Mouse (Mus musculus) hindbrain, embryonic 10.5 days (tissue): Measurements from ENCODE around the gene Rptor. TPM values are rescaled to one million over a fixed set of nuclear protein-coding genes. Genes with fewer than 3 reads are reported as not detected.
A peak's percentile ranks its signal among the peaks of the same experiment; 100 is the strongest.

Experiments
- DNase-seq: peaks from one replicate; pipeline ENCODE4 v3.0.0-alpha.2; 2017; ENCODE audit warnings: low spot score
- H3K27ac ChIP-seq: fragments of 300-500 bp; sonication (generic); 2 replicates; pipeline ENCODE4 v1.5.1; 2016; ENCODE audit warnings: mild to moderate bottlenecking, moderate library complexity
- H3K27me3 ChIP-seq: fragments of 300-500 bp; sonication (generic); 2 replicates; pipeline ENCODE4 v1.6.1; 2016; ENCODE audit warnings: mild to moderate bottlenecking; ENCODE audit not compliant: poor library complexity, insufficient read depth, severe bottlenecking
- H3K36me3 ChIP-seq: fragments of 300-500 bp; sonication (generic); 2 replicates; pipeline ENCODE4 v1.6.1; 2016; ENCODE audit warnings: mild to moderate bottlenecking, moderate library complexity
- H3K4me1 ChIP-seq: fragments of 300-500 bp; sonication (generic); replicated peaks from 2 replicates; pipeline ENCODE4 v1.6.1; 2016; ENCODE audit warnings: mild to moderate bottlenecking
- H3K4me3 ChIP-seq: fragments of 300-500 bp; sonication (generic); 2 replicates; pipeline ENCODE4 v1.5.1; 2016; ENCODE audit warnings: mild to moderate bottlenecking, moderate library complexity
- H3K9me3 ChIP-seq: fragments of 300-500 bp; sonication (generic); 2 replicates; pipeline ENCODE4 v1.6.1; 2016; ENCODE audit warnings: mild to moderate bottlenecking, moderate library complexity
- WGBS: fragments of 180-500 bp; shearing (Covaris S2); methylation state at CpG from one replicate; pipeline ENCODE4 v1.1.7; 2016; 5-methylcytosine and 5-hydroxymethylcytosine counted together
- polyA plus RNA-seq: library from polyadenylated mRNA; unstranded; fragments of >200 nt; fragmentation: Nextera tagmentation; extraction: Ambion mirVana; gene quantifications from 2 replicates; pipeline ENCODE4 v1.2.1, GENCODE M21; 2016

Rptor gene
- polyA plus RNA-seq, 1 experiment from 2014 or later = 12.4 TPM

DNA sequence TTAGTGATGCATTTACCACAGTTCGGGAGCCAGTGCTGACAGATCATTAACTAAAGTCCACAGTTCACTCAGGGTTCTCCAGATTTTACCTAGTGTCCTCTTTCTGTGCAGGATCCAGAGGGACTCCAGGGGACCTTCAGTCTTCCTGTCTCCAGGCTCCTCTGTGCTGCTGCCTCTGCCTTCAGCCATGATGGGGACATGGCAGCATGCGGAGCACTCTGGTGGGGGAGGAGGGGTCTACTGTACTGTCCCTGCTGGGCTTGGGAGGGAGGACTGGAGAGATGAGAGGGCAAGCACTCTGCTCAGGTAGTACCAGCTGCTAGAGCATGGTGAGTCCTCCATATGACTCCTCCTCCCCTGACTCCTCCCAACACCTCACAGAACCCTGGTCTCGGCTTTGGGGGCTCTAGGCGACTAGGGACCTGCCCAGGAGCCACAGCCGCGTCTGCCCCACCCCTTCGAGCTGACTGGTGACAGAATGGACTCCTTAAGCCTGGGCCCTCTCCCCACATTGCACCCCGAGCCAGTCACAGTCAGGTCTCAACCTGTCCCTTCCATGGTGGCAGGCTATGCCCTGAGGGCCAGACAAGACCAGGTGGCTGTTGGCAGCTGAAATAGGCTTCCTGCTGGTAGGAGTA lies 336.5 kb downstream of the Rptor start:
- no peak overlapping the region for H3K4me3 ChIP-seq
- 54% methylated on average over 8 of the region's 8 CpGs for WGBS
- no peaks in the 10 kb centered on the region for H3K9me3 ChIP-seq
- peaks cover 49% of the 10 kb centered on the region for H3K27me3 ChIP-seq
- DNase-seq = no peak
- H3K36me3 ChIP-seq = no peaks in the 10 kb centered on the region
- peaks cover 90% of the 10 kb centered on the region for H3K4me1 ChIP-seq
- H3K27ac ChIP-seq = peak overlapping the region; percentile 36; the same call in 1 of the 2 replicates

DNA sequence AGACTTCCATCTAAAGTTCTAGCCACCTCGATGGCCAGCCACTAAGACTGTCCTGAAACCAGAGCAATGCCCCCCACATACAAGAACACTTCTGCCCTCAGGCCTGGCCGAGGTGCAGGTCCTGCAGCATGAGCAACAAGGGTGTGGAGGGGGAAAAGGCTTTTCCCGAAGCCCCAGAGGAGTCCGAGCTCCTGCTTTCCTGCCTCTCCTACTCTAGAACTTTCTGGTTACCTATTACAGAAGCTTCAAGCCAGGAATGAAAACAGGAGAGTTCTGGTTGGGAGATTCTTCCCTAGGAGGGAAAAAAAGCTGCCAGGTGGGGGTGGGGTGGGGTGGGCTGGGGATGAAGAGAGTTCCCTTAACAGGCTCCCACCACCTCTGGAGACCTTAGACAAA lies 337.0 kb downstream of the Rptor start:
- 70% methylated on average over 4 of the region's 4 CpGs for WGBS
- H3K27me3 ChIP-seq = peaks cover 54% of the 10 kb centered on the region
- H3K4me3 ChIP-seq = no peak overlapping the region
- DNase-seq = no peak
- H3K4me1 ChIP-seq = peaks cover 95% of the 10 kb centered on the region
- H3K27ac ChIP-seq = 0 out of 2 replicates have a peak overlapping the region, but pooled peaks have one; percentile 45
- H3K9me3 ChIP-seq = no peaks in the 10 kb centered on the region
- no peaks in the 10 kb centered on the region for H3K36me3 ChIP-seq

DNA sequence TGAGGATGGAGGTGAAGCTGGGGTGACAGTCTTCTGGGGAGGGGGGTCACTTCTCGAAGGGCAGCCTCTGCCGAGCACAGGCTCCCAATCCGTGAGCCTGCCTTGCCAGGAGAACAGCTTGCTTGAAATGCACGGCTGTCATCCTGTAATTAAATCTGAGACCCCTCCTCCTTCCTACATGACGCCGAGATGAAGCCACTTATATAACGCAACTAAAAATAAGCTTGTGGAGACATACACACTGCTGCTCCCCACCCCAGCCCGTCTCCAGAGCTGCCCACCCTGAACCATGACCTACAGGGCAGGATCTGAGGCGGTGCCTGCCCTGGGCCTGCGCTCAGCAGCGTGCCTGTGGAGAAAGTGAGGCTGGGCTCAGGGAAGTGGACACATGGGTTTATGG lies 337.4 kb downstream of the Rptor start:
- Histone ChIP-seq H3K4me1 (peaks cover 99% of the 10 kb centered on the region), H3K27me3 (peaks cover 58% of the 10 kb centered on the region), H3K36me3 (no peaks in the 10 kb centered on the region), H3K27ac (0 out of 2 replicates have a peak overlapping the region, but pooled peaks have one; percentile 45), H3K9me3 (no peaks in the 10 kb centered on the region), H3K4me3 (no peak overlapping the region)
- WGBS = 70% methylated on average over 11 of the region's 11 CpGs
- no peak for DNase-seq

DNA sequence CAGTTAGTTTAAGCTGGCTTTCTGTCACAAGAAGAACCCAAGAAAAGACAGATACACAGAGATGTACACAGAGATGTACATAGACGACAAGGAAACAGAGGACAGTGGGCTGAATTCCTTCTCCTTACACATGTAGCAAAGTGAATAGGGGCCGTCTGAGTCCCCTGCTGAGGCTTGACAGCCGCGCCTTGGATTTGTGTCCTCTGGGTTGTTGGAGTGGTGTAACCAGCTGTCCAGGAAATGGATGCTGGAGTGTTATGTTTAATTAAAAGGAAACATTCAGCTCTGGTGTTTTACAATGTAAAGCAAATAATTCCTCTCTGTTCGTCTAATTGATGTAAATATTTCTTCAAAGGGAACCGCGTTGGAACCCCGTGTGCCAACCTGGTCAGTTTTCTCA lies 339.1 kb downstream of the Rptor start:
- 4% methylated on average over 8 of the region's 8 CpGs for WGBS
- no peak for DNase-seq
- H3K27me3 ChIP-seq = peaks cover 60% of the 10 kb centered on the region
- H3K4me1 ChIP-seq = peaks cover 86% of the 10 kb centered on the region
- H3K36me3 ChIP-seq = no peaks in the 10 kb centered on the region
- H3K27ac ChIP-seq = peak overlapping the region; percentile 87
- H3K9me3 ChIP-seq = no peaks in the 10 kb centered on the region
- peak overlapping the region; percentile 84 for H3K4me3 ChIP-seq

DNA sequence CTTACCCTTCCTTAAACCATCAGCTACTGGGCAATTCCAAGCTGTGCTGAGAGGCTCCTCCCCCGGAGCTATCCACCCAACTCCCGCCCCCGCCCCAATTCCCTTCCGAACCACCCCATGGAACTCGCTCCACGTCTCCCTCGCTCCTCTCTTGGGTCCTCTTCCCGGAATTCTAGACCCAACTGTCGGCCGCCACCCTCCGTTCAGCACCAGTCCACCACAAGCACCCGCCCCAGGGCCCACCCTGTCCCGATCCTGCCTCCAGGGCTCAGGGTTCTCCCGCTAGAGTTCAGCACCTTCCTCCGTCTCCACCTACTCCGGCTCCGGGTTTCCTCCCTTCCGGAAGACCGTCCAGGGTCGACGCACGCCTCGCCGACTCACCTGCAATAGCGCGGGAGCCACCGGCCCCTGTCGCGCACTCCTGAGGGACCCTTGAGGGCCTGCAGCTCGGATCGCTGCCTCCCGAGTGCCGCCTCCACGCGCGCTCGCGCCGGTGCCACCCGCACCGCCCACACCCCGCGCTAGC lies 339.6 kb downstream of the Rptor start:
- WGBS = under 1% methylated on average over 43 of the region's 43 CpGs
- Histone ChIP-seq H3K4me1 (peaks cover 81% of the 10 kb centered on the region), H3K27ac (peak overlapping the region; percentile 87), H3K36me3 (no peaks in the 10 kb centered on the region), H3K9me3 (no peaks in the 10 kb centered on the region), H3K4me3 (peak overlapping the region; percentile 84), H3K27me3 (peaks cover 60% of the 10 kb centered on the region)
- DNase-seq = no peak

DNA sequence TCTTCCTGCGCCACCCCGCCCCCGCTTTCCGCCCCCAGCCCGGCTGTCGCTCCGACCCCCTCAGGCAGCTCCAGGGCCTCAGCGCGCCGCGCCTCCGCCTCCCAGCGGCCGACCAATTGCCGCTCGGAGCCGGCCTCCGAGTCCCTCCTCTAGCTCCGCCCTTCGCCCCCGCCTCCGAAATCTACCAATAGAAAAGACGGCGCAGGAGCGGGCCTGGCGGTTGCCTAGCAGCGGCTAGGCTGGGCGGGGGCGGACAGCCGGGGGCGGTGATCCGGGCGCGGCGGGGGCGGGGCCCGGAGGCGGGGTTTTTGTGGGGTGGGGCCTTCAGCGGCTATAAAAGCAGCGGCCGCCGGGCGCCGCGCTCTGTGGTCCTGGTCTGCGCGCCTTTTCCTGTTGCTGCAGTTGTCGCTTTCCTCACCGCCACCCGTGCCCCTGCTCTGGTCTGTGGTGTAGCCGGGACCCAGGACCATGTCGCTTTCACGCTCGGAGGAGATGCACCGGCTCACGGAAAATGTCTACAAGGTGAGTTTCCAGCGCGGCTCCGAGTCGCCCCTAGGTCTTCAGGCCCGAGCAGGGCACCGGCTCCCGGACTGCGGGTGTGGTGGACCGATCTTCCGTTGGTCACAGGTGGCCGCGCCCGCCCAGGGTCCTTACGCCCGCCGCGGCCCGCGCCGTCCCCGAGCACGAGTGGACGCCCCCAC lies 340.2 kb downstream of the Rptor start, which contains the start of gene Baiap2:
Gene Baiap2, plus strand, starts transcription at position 37 of the 701 bp plus-strand sequence.
- Histone ChIP-seq H3K27ac (peak within 1 kb of the TSS; percentile 87), H3K4me1 (peaks cover 76% of the 10 kb centered on the region), H3K27me3 (peaks cover 56% of the 10 kb centered on the region), H3K9me3 (no peaks in the 10 kb centered on the region), H3K4me3 (peak within 1 kb of the TSS; percentile 84), H3K36me3 (no peaks in the 10 kb centered on the region)
- under 1% methylated on average over 79 of the region's 79 CpGs for WGBS
- peak; percentile 99 for DNase-seq

DNA sequence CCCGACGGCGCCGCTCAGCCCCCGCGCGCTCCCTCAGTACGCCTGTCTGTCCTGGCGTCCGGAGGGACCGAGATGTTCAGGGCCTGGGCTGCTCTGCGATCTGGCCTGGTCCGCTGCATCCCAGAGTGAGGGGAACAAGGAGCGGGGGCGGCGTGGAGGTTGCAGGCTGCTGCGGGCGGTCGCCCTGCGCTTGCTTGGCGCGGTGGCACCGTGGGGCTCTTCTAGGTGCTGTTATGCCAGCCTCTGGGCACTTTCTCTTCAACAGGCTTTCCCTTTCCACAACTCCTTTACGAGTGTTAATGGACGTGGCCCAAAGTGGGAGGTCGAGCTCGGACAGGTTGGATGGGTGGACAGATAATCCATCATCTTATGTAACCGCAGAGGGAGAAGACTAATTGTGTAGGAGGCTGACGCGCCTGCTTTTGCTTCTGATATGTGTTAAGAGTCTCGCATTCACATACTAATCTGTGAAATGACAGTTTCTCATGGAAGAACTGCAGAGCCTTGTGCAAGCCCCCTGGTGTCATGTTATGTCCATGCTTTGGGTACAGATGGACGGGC lies 340.8 kb downstream of the Rptor start:
- WGBS = 8% methylated on average over 32 of the region's 32 CpGs
- Histone ChIP-seq H3K27me3 (peaks cover 49% of the 10 kb centered on the region), H3K4me1 (peaks cover 76% of the 10 kb centered on the region), H3K27ac (peak overlapping the region; percentile 87), H3K9me3 (no peaks in the 10 kb centered on the region), H3K4me3 (peak overlapping the region; percentile 84), H3K36me3 (no peaks in the 10 kb centered on the region)
- no peak for DNase-seq

DNA sequence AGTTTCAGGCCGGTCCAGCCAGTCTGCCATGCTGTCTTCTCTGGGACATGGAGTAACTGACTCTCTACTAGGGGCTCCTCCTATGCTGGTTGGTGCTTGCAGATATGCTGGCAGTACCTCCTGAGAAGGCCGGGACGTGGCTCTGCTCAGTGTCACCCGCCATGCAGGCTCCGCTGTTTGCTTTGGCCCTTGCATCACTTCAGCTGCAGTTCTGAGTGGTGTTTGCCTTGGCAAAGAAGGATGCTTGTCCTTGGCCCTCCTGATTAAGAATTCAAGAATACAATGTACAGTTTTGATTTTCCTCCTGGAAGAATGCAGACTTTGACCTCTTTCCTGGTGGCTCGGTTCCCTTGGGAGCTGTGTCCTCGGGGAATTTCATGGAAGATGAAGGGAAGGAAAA lies 342.6 kb downstream of the Rptor start:
- Histone ChIP-seq H3K36me3 (no peaks in the 10 kb centered on the region), H3K4me1 (peaks cover 59% of the 10 kb centered on the region), H3K27me3 (peaks cover 32% of the 10 kb centered on the region), H3K9me3 (no peaks in the 10 kb centered on the region), H3K27ac (no peak overlapping the region), H3K4me3 (no peak overlapping the region)
- DNase-seq = no peak
- WGBS = 91% methylated on average over 7 of the region's 7 CpGs

DNA sequence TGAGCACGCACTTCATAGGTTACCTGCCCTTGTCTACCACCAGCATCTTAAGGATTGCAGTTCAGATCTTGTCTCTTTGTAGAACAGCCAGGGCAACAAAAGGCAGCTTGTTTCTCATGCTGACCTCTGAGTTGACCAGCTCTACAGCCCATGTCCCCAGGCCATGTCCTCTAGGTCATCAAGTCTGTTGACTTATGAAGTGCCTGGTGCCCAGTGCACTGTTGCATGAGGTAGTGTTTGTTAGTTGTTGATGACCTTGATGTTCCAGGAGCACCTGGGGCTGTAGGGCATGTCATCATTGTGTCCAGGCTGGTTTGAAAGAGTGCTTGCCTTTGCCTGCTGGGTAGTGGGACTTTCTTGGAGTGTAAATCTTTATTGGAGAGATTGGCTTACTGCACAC lies 344.7 kb downstream of the Rptor start:
- DNase-seq = no peak
- H3K4me1 ChIP-seq = peaks cover 39% of the 10 kb centered on the region
- WGBS = 86% methylated on average over 1 of the region's 1 CpGs
- no peak overlapping the region for H3K27ac ChIP-seq
- H3K27me3 ChIP-seq = peaks cover 17% of the 10 kb centered on the region; the same call in 1 of the 2 replicates
- no peaks in the 10 kb centered on the region for H3K9me3 ChIP-seq
- no peaks in the 10 kb centered on the region for H3K36me3 ChIP-seq
- no peak overlapping the region for H3K4me3 ChIP-seq

DNA sequence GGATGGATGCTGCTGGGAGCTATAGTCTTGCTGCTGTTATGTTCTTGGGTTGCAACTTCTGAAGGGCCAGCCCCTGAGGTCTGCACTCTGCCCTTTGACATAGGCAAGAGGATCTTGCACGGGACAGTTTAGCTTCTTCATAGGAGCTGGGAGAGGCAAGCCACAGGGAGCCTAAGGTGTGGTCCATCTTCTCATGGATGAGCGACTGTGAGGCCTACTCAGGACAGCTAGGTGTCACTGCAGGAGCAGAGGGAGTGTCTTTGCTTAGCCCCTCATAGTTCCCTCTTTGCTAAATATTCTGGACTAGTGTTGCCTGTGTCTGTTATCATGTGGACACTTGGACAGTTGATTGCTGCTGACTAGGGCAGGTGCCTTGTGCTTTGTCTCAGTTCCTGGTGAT lies 345.2 kb downstream of the Rptor start:
- no peak overlapping the region for H3K4me3 ChIP-seq
- H3K9me3 ChIP-seq = no peaks in the 10 kb centered on the region
- H3K27ac ChIP-seq = no peak overlapping the region
- DNase-seq = no peak
- no peaks in the 10 kb centered on the region for H3K36me3 ChIP-seq
- H3K4me1 ChIP-seq = peaks cover 39% of the 10 kb centered on the region
- WGBS = 58% methylated on average over 2 of the region's 2 CpGs
- H3K27me3 ChIP-seq = peaks cover 17% of the 10 kb centered on the region; the same call in 1 of the 2 replicates

DNA sequence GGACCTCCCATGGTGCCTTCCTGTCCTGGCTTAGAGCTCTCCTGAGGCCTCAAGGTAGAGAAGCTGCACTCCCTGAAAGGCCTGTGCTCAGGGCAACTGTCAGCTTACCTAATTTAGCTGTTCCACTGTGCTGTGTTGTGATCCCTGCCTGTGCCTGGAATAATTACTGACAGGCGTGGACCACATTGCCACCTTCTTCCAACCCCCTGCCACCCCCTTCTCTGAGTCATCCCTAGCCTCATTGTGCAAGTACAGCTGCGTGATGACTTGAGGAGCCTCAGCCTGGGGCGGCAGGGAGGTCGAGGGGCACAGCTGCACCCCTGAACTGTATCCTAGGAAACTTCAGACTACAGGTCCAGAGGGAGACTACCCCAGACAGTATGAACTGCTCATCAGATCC lies 345.6 kb downstream of the Rptor start:
- H3K36me3 ChIP-seq = no peaks in the 10 kb centered on the region
- 76% methylated on average over 4 of the region's 4 CpGs for WGBS
- H3K4me1 ChIP-seq = peaks cover 39% of the 10 kb centered on the region
- H3K9me3 ChIP-seq = no peaks in the 10 kb centered on the region
- DNase-seq = no peak
- H3K27me3 ChIP-seq = peaks cover 17% of the 10 kb centered on the region; the same call in 1 of the 2 replicates
- H3K27ac ChIP-seq = no peak overlapping the region
- H3K4me3 ChIP-seq = no peak overlapping the region

DNA sequence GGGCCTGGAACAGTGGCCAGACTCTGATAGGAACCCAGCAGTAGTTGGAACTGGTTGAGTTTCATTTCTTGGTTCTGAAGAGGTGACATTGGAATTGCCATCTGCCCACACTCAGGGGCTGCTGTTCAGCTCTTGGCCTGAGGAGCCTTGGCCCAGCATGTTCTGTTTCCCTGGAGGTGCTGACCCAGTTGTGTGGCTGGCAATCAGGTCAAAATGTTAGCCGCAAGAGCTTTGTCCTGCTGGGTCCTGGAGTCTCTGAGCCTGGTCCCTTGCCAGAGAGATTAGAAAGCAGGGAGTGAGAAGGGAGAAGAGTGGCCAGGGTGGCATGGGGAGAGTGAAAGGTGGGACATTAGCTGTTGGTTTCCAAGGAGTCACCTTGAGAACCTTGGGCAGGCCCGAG lies 346.1 kb downstream of the Rptor start:
- Histone ChIP-seq H3K9me3 (no peaks in the 10 kb centered on the region), H3K27me3 (peaks cover 14% of the 10 kb centered on the region; the same call in 1 of the 2 replicates), H3K4me1 (peaks cover 38% of the 10 kb centered on the region), H3K4me3 (no peak overlapping the region), H3K36me3 (no peaks in the 10 kb centered on the region), H3K27ac (no peak overlapping the region)
- DNase-seq = no peak
- 88% methylated on average over 2 of the region's 2 CpGs for WGBS
